Mouse (Mus musculus) cerebellum, adult 11-12 months (tissue): ENCODE results near the gene Btbd3.

Experiments
- DNase-seq: peaks from one replicate; pipeline ENCODE4 v3.0.0; 2022

The Btbd3 gene

GRCm38 (mm10) chr2:138551516-138551915 is 295.2 kb downstream of the Btbd3 start:
- DNase-seq: peak; percentile 71

GRCm38 (mm10) chr2:138555106-138555862 is 298.9 kb downstream of the Btbd3 start:
- no peak for DNase-seq

- no peak for DNase-seq
Measured at GRCm38 (mm10) chr2:138585930-138586329, 329.6 kb downstream of the Btbd3 start.

- DNase-seq: no peak
Measured at GRCm38 (mm10) chr2:138587335-138587734, 331.0 kb downstream of the Btbd3 start.

GRCm38 (mm10) chr2:138587795-138588545 is 331.6 kb downstream of the Btbd3 start:
- DNase-seq: peak; percentile 37

GRCm38 (mm10) chr2:138589105-138589504 is 332.7 kb downstream of the Btbd3 start:
- peak; percentile 85 for DNase-seq

- DNase-seq: no peak
Measured at GRCm38 (mm10) chr2:138590307-138590706, 333.9 kb downstream of the Btbd3 start.

- no peak for DNase-seq
Measured at GRCm38 (mm10) chr2:138612361-138612760, 356.0 kb downstream of the Btbd3 start.

GRCm38 (mm10) chr2:138617501-138617900 is 361.1 kb downstream of the Btbd3 start:
- DNase-seq: no peak
